Mouse (Mus musculus): ENCODE measurements around the gene Rab22a.

DNA sequence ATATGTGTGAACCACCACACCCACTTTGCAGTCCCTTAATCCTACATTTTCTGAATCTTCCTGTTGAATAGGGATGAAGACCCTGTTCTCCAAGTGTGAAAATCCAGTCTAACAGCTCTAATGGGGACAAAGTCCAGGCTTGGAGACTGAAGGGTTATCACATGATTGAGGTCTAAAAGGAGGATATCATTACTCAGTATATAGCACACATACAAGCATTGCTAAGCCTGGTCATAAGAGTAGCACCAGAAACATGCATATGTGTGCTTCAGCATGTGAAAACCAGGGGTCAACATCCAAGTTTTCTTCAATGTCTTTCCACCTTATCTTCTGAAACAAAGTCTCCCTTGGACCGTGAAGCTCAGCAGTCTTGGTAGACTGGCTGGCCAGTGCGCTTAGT lies 19.0 kb downstream of the Rab22a start:
- no peak for TF ChIP-seq MEF2A (IDR thresholded peaks at IDR 0.05; ENCODE audit: borderline replicate concordance, low read depth, low read length)
- TF ChIP-seq CTCF (conservative IDR thresholded peaks at IDR 0.05 in 1 of 2, IDR thresholded peaks at IDR 0.05 in 1 of 2; ENCODE audit: low read depth in 2 of 2, low read length in 2 of 2): no peak
- no peak for TF ChIP-seq ELF1 (IDR thresholded peaks at IDR 0.05; ENCODE audit: low read depth, low read length)
- no peak for TF ChIP-seq POLR2A (IDR thresholded peaks at IDR 0.05; ENCODE audit: low read depth, low read length)
- TF ChIP-seq CHD1 (IDR thresholded peaks at IDR 0.05; ENCODE audit: low read depth, low read length): no peak
- TF ChIP-seq EP300 (IDR thresholded peaks at IDR 0.05; ENCODE audit: low read length): no peak
- TF ChIP-seq USF1 (IDR thresholded peaks at IDR 0.05; ENCODE audit: low read depth, low read length): no peak
- TF ChIP-seq UBTF (IDR thresholded peaks at IDR 0.05; ENCODE audit: low read depth, low read length): no peak
